Mouse (Mus musculus): ENCODE measurements around the gene Fgr. TPM values are rescaled to one million over a fixed set of nuclear protein-coding genes. Genes with fewer than 3 reads are reported as not detected.

Fgr gene
- polyA plus RNA-seq, 1 experiment from 2014 or later = 0.66 TPM

DNA sequence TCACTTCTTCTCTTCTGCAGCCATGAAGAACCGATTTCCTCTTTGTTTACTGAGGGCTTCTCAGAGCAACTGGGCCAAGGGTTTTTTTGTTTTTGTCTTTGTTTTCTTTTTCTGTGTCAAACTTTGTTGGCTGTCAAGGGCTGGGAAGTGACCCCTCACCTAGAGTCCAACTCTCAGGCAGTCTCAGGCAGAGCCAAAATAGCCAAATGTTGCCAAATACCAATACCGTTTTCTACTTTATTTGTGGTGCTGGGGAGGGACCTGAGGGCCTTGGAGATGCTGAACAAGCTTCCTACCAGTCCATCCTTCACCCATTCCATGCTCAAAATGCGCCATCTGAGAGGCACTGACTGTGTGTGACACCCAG is 14.2 kb upstream of the Fgr start:
- Histone ChIP-seq H3K27me3 (ENCODE audit: insufficient read depth, low read length) (no peaks in the 10 kb centered on the region), H3K27ac (ENCODE audit: low read depth) (peak overlapping the region; percentile 87), H3K36me3 (ENCODE audit: insufficient read depth) (no peaks in the 10 kb centered on the region), H3K9ac (no peak overlapping the region; the same call in 1 of the 2 replicates), H3K4me3 (ENCODE audit: low read depth, low read length) (no peak overlapping the region), H3K4me1 (ENCODE audit: insufficient read depth) (peaks cover 26% of the 10 kb centered on the region), H3K9me3 (ENCODE audit: low read depth, low read length) (no peaks in the 10 kb centered on the region), H3K4me2 (no peak overlapping the region)
- no peak for DNase-seq
- TF ChIP-seq CTCF (IDR thresholded peaks at IDR 0.05; ENCODE audit: low read depth) = no peak
- ATAC-seq (ENCODE audit: insufficient read depth) = no peak
- WGBS = 35% methylated on average over 3 of the region's 3 CpGs

DNA sequence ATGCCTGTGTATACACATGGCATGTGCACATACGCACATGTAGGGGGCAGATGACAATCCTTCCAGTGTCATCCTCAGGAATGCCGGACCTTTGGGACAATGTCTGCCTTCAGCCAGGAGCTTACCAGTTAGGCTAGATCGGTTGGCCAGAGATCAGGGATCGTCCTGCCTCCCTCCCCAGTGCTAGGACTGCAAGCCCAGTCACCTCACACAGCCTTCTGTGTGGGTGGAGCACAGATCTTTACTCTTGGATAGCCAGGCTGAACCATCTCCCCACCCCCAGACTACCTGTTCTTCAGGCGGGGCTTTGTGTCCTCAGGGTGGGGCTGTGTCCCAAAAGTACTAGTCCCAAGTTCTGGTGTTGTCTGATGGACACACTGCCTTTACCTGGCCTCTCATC is 13.6 kb upstream of the Fgr start:
- WGBS = 52% methylated on average over 5 of the region's 5 CpGs
- Histone ChIP-seq H3K9ac (no peak overlapping the region), H3K4me3 (ENCODE audit: low read depth, low read length) (no peak overlapping the region), H3K27me3 (ENCODE audit: insufficient read depth, low read length) (no peaks in the 10 kb centered on the region), H3K4me1 (ENCODE audit: insufficient read depth) (peaks cover 26% of the 10 kb centered on the region), H3K27ac (ENCODE audit: low read depth) (peak overlapping the region; percentile 87; the same call in 1 of the 2 replicates), H3K36me3 (ENCODE audit: insufficient read depth) (no peaks in the 10 kb centered on the region), H3K9me3 (ENCODE audit: low read depth, low read length) (no peaks in the 10 kb centered on the region), H3K4me2 (no peak overlapping the region)
- TF ChIP-seq CTCF (IDR thresholded peaks at IDR 0.05; ENCODE audit: low read depth) = 0 out of 2 replicates have a peak, but pooled peaks have one; percentile 18
- ATAC-seq (ENCODE audit: insufficient read depth) = no peak
- no peak for DNase-seq

DNA sequence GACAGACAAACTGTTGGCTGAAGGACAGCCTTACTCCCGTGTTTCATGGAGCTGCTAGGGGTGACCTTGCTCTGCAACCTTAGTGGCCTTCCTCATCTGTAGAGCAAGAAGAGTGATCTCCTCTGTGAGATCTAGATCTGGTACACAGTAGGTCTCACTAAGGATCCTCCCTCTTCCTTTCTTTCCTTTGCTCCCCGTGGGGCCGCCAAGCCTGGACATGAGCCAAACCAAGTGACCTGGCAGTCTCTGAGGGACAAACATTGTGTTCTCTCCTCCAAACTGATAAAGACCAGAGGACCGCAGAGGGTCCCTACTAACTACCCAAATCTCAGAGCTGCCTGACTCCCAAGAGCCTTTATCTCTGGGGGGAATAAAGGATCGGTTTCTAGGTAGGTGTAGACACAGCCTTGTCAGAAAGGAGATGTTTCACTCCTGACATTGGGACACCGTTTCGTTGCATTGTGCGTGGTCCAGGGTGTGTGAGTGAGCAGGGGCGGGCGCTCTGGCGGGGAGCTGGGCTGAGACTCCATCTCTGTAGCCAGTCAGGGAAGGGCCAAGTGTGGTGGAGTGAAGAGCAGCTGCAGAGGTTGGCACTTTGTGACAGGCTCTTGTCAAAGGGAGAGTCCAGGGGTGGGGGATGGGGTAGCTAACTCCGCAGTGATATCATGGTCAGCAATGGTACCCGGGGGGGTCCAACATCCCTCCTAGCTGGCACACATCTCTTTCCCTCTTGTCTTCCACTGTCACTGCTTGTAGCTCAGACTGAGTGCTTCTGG is 12.8 kb upstream of the Fgr start:
- H3K36me3 ChIP-seq (ENCODE audit: insufficient read depth) = no peaks in the 10 kb centered on the region
- DNase-seq (peak; percentile 51), ATAC-seq (ENCODE audit: insufficient read depth) (no peak; the same call in 1 of the 2 replicates)
- no peak for TF ChIP-seq CTCF (IDR thresholded peaks at IDR 0.05; ENCODE audit: low read depth)
- H3K4me2 ChIP-seq = no peak overlapping the region
- 24% methylated on average over 13 of the region's 13 CpGs for WGBS
- H3K27ac ChIP-seq (ENCODE audit: low read depth) = peak overlapping the region; percentile 87; the same call in 1 of the 2 replicates
- H3K4me3 ChIP-seq (ENCODE audit: low read depth, low read length) = no peak overlapping the region
- no peaks in the 10 kb centered on the region for H3K9me3 ChIP-seq (ENCODE audit: low read depth, low read length)
- no peaks in the 10 kb centered on the region for H3K27me3 ChIP-seq (ENCODE audit: insufficient read depth, low read length)
- H3K4me1 ChIP-seq (ENCODE audit: insufficient read depth) = peaks cover 26% of the 10 kb centered on the region
- no peak overlapping the region for H3K9ac ChIP-seq

DNA sequence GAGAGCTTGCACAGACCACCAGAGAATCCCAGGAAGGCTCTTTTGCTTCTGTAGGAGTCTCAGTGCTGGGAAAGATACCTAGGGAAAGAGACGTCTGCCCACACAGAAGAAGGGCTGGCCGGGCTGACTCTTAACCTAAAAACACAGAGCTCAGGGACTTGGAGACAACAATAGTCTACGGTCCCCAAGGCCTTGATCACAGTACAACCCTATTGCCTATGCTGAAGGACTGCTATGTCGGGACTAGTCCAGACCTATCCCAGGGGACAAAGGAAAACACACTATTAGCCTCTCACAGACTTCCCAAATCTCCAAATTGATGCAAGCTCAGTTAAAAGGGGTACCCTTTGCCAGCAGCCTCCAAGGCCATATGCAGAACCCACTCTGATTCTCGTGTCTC is 12.0 kb upstream of the Fgr start:
- Histone ChIP-seq H3K4me3 (ENCODE audit: low read depth, low read length) (no peak overlapping the region), H3K4me2 (no peak overlapping the region), H3K36me3 (ENCODE audit: insufficient read depth) (no peaks in the 10 kb centered on the region), H3K27ac (ENCODE audit: low read depth) (no peak overlapping the region), H3K4me1 (ENCODE audit: insufficient read depth) (peaks cover 26% of the 10 kb centered on the region), H3K9me3 (ENCODE audit: low read depth, low read length) (no peaks in the 10 kb centered on the region), H3K27me3 (ENCODE audit: insufficient read depth, low read length) (no peaks in the 10 kb centered on the region), H3K9ac (no peak overlapping the region)
- no peak for ATAC-seq (ENCODE audit: insufficient read depth)
- WGBS = 82% methylated on average over 5 of the region's 5 CpGs
- TF ChIP-seq CTCF (IDR thresholded peaks at IDR 0.05; ENCODE audit: low read depth) = no peak
- no peak for DNase-seq

DNA sequence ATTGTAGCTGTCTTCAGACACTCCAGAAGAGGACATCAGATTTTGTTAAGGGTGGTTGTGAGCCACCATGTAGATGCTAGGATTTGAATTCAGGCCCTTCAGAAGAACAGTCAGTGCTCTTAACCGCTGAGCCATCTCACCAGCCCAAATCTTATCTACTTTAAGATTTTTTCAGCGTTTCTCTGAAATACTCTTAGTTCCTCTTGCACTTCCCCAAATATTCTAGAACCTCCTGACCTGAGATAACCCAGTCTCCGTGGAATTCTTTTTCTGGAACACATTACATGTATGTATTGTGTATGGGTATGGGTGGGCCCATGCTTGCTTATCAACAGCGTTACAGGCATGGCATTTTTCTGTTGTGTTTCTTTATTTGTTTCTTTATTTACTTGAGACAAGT is 11.3 kb upstream of the Fgr start:
- no peak for TF ChIP-seq CTCF (IDR thresholded peaks at IDR 0.05; ENCODE audit: low read depth)
- Histone ChIP-seq H3K36me3 (ENCODE audit: insufficient read depth) (no peaks in the 10 kb centered on the region), H3K4me3 (ENCODE audit: low read depth, low read length) (no peak overlapping the region), H3K4me1 (ENCODE audit: insufficient read depth) (peaks cover 26% of the 10 kb centered on the region), H3K9me3 (ENCODE audit: low read depth, low read length) (no peaks in the 10 kb centered on the region), H3K27me3 (ENCODE audit: insufficient read depth, low read length) (no peaks in the 10 kb centered on the region), H3K9ac (no peak overlapping the region), H3K27ac (ENCODE audit: low read depth) (no peak overlapping the region), H3K4me2 (no peak overlapping the region)
- WGBS = 77% methylated on average over 4 of the region's 4 CpGs
- DNase-seq = no peak
- no peak for ATAC-seq (ENCODE audit: insufficient read depth)

DNA sequence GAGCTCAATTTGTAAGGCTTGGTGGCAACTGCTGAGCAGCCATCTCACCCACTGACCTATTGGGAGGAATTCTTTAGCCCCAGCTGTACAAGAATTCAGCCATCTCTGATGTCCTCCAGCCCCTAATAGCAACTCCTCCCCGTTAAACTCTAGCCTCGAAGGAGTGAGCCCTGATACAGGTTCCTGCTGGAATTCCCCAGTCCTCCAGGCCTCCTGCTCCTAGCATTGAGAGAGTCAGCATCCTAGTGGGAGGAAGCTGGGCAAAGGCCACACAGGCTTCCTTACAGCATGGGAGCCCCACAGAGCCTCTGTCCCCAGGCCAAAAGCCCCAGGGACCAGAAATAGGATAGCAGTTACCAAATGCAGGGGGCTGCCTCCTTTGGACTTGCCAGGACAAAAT is 10.5 kb upstream of the Fgr start:
- Histone ChIP-seq H3K9ac (no peak overlapping the region), H3K4me1 (ENCODE audit: insufficient read depth) (peaks cover 26% of the 10 kb centered on the region), H3K36me3 (ENCODE audit: insufficient read depth) (no peaks in the 10 kb centered on the region), H3K4me2 (no peak overlapping the region), H3K27ac (ENCODE audit: low read depth) (no peak overlapping the region), H3K27me3 (ENCODE audit: insufficient read depth, low read length) (no peaks in the 10 kb centered on the region), H3K9me3 (ENCODE audit: low read depth, low read length) (no peaks in the 10 kb centered on the region), H3K4me3 (ENCODE audit: low read depth, low read length) (no peak overlapping the region)
- no peak for TF ChIP-seq CTCF (IDR thresholded peaks at IDR 0.05; ENCODE audit: low read depth)
- WGBS = 51% methylated on average over 2 of the region's 2 CpGs
- ATAC-seq (ENCODE audit: insufficient read depth) (no peak), DNase-seq (no peak)

DNA sequence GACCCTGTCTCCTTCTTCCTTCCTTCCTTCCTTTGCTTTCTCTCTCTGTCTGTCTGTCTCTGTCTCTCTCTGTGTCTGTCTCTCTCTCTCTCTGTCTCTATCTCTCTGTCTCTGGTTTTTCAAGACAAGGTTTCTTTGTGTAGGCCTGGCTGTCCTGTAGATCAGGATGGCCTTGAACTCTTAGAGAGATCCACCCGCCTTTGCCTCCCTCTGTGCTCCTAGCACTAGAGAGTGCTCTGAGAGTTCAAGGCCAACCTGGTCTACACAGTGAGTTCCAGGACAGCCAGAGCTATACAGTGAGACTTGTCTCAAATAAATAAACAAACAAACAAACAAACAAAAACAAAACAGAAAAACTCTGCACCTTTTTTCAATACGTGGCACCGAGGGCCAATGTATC is 9.8 kb upstream of the Fgr start:
- Histone ChIP-seq H3K4me3 (ENCODE audit: low read depth, low read length) (no peak overlapping the region), H3K4me2 (no peak overlapping the region), H3K4me1 (ENCODE audit: insufficient read depth) (peaks cover 22% of the 10 kb centered on the region), H3K9ac (no peak overlapping the region), H3K36me3 (ENCODE audit: insufficient read depth) (no peaks in the 10 kb centered on the region), H3K27ac (ENCODE audit: low read depth) (no peak overlapping the region), H3K27me3 (ENCODE audit: insufficient read depth, low read length) (no peaks in the 10 kb centered on the region), H3K9me3 (ENCODE audit: low read depth, low read length) (no peaks in the 10 kb centered on the region)
- ATAC-seq (ENCODE audit: insufficient read depth) = no peak
- DNase-seq = no peak
- 48% methylated on average over 3 of the region's 3 CpGs for WGBS
- TF ChIP-seq CTCF (IDR thresholded peaks at IDR 0.05; ENCODE audit: low read depth) = no peak

Data from lung, embryonic 14.5 days (tissue).